Mouse (Mus musculus): ENCODE measurements around the gene Sept1. TPM values are rescaled to one million over a fixed set of nuclear protein-coding genes. Genes with fewer than 3 reads are reported as not detected.
A peak's percentile ranks its signal among the peaks of the same experiment; 100 is the strongest.
"Not testable (repeated sequence)": the region's sequence is repeated elsewhere in the genome, so short reads cannot be mapped to it uniquely, and the experiment has no call there.

The Sept1 gene
- polyA plus RNA-seq, 1 experiment, result 2.2 TPM

GRCm38 (mm10) chr7:127187351-127187750 is 45.6 kb downstream of the Sept1 start:
- Histone ChIP-seq H3K4me2 (ENCODE audit: low read depth) (no peak overlapping the region), H3ac (ENCODE audit: control insufficient read depth, insufficient read length) (no peak overlapping the region), H3K4me3 (no peak overlapping the region), H3K27me3 (ENCODE audit: control insufficient read depth, insufficient read depth, insufficient read length) (no peaks in the 10 kb centered on the region), H3K36me3 (ENCODE audit: control insufficient read depth, insufficient read depth) (peaks cover 7% of the 10 kb centered on the region), H3K79me2 (ENCODE audit: control insufficient read depth, insufficient read depth) (no peaks in the 10 kb centered on the region)
- TF ChIP-seq MYOD1 (IDR thresholded peaks at IDR 0.05; ENCODE audit: control insufficient read depth in 1 of 3, insufficient read length in 2 of 3, low read depth in 2 of 3) (no peak), MAX (IDR thresholded peaks at IDR 0.05; ENCODE audit: low read depth) (no peak), MYOG (IDR thresholded peaks at IDR 0.05; ENCODE audit: control insufficient read depth in 1 of 3, insufficient read depth in 1 of 3, insufficient read length in 2 of 3, low read depth in 2 of 3) (no peak), USF1 (IDR thresholded peaks at IDR 0.05; ENCODE audit: low read depth) (no peak), TCF12 (IDR thresholded peaks at IDR 0.05; ENCODE audit: insufficient read depth, poor library complexity, severe bottlenecking) (no peak), POLR2A (IDR thresholded peaks at IDR 0.05; ENCODE audit: insufficient read length, low read depth) (no peak), SRF (IDR thresholded peaks at IDR 0.05; ENCODE audit: control insufficient read depth, insufficient read length, low read depth) (no peak), CEBPB (IDR thresholded peaks at IDR 0.05; ENCODE audit: insufficient read depth, poor library complexity, severe bottlenecking) (no peak), REST (IDR thresholded peaks at IDR 0.05; ENCODE audit: insufficient read depth, insufficient read length) (no peak), POLR2AphosphoS2 (IDR thresholded peaks at IDR 0.05; ENCODE audit: insufficient read length, low read depth) (no peak), TCF3 (IDR thresholded peaks at IDR 0.05; ENCODE audit: insufficient read length, low read depth) (no peak), E2F4 (IDR thresholded peaks at IDR 0.05; ENCODE audit: insufficient read depth) (no peak)

- Histone ChIP-seq H3K27me3 (ENCODE audit: control insufficient read depth, insufficient read depth, insufficient read length) (no peaks in the 10 kb centered on the region), H3ac (ENCODE audit: control insufficient read depth, insufficient read length) (no peak overlapping the region), H3K36me3 (ENCODE audit: control insufficient read depth, insufficient read depth) (no peaks in the 10 kb centered on the region), H3K4me3 (no peak overlapping the region), H3K4me2 (ENCODE audit: low read depth) (no peak overlapping the region), H3K79me2 (ENCODE audit: control insufficient read depth, insufficient read depth) (no peaks in the 10 kb centered on the region)
- no peak for TF ChIP-seq E2F4 (IDR thresholded peaks at IDR 0.05; ENCODE audit: insufficient read depth)
- TF ChIP-seq TCF12 (IDR thresholded peaks at IDR 0.05; ENCODE audit: insufficient read depth, poor library complexity, severe bottlenecking), result no peak
- no peak for TF ChIP-seq USF1 (IDR thresholded peaks at IDR 0.05; ENCODE audit: low read depth)
- no peak for TF ChIP-seq CEBPB (IDR thresholded peaks at IDR 0.05; ENCODE audit: insufficient read depth, poor library complexity, severe bottlenecking)
These were observed 47.3 kb downstream of the Sept1 start for GRCm38 (mm10) chr7:127185601-127186000.

GRCm38 (mm10) chr7:127184720-127185119 is 48.2 kb downstream of the Sept1 start:
- Histone ChIP-seq H3K27me3 (ENCODE audit: control insufficient read depth, insufficient read depth, insufficient read length) (no peaks in the 10 kb centered on the region), H3K4me3 (no peak overlapping the region), H3K36me3 (ENCODE audit: control insufficient read depth, insufficient read depth) (no peaks in the 10 kb centered on the region), H3K79me2 (ENCODE audit: control insufficient read depth, insufficient read depth) (no peaks in the 10 kb centered on the region), H3ac (ENCODE audit: control insufficient read depth, insufficient read length) (no peak overlapping the region), H3K4me2 (ENCODE audit: low read depth) (no peak overlapping the region)
- no peak for TF ChIP-seq USF1 (IDR thresholded peaks at IDR 0.05; ENCODE audit: low read depth)
- 0 out of 2 replicates have a peak, but pooled peaks have one; percentile 11 for TF ChIP-seq CEBPB (IDR thresholded peaks at IDR 0.05; ENCODE audit: insufficient read depth, poor library complexity, severe bottlenecking)

GRCm38 (mm10) chr7:127183828-127184227 is 49.1 kb downstream of the Sept1 start:
- Histone ChIP-seq H3K36me3 (ENCODE audit: control insufficient read depth, insufficient read depth) (no peaks in the 10 kb centered on the region), H3K4me3 (no peak overlapping the region), H3K27me3 (ENCODE audit: control insufficient read depth, insufficient read depth, insufficient read length) (no peaks in the 10 kb centered on the region), H3K4me2 (ENCODE audit: low read depth) (no peak overlapping the region), H3ac (ENCODE audit: control insufficient read depth, insufficient read length) (no peak overlapping the region), H3K79me2 (ENCODE audit: control insufficient read depth, insufficient read depth) (no peaks in the 10 kb centered on the region)
- TF ChIP-seq USF1 (IDR thresholded peaks at IDR 0.05; ENCODE audit: low read depth) (no peak), POLR2A (IDR thresholded peaks at IDR 0.05; ENCODE audit: insufficient read length, low read depth) (no peak), MAX (IDR thresholded peaks at IDR 0.05; ENCODE audit: low read depth) (no peak), MYOD1 (IDR thresholded peaks at IDR 0.05; ENCODE audit: control insufficient read depth in 1 of 3, insufficient read length in 2 of 3, low read depth in 2 of 3) (no peak), TCF12 (IDR thresholded peaks at IDR 0.05; ENCODE audit: insufficient read depth, poor library complexity, severe bottlenecking) (no peak), TCF3 (IDR thresholded peaks at IDR 0.05; ENCODE audit: insufficient read length, low read depth) (no peak), E2F4 (IDR thresholded peaks at IDR 0.05; ENCODE audit: insufficient read depth) (no peak), CEBPB (IDR thresholded peaks at IDR 0.05; ENCODE audit: insufficient read depth, poor library complexity, severe bottlenecking) (no peak), MYOG (IDR thresholded peaks at IDR 0.05; ENCODE audit: control insufficient read depth in 1 of 3, insufficient read depth in 1 of 3, insufficient read length in 2 of 3, low read depth in 2 of 3) (no peak), SRF (IDR thresholded peaks at IDR 0.05; ENCODE audit: control insufficient read depth, insufficient read length, low read depth) (no peak), POLR2AphosphoS2 (IDR thresholded peaks at IDR 0.05; ENCODE audit: insufficient read length, low read depth) (no peak), REST (IDR thresholded peaks at IDR 0.05; ENCODE audit: insufficient read depth, insufficient read length) (no peak)

- Histone ChIP-seq H3K36me3 (ENCODE audit: control insufficient read depth, insufficient read depth) (no peaks in the 10 kb centered on the region), H3K27me3 (ENCODE audit: control insufficient read depth, insufficient read depth, insufficient read length) (no peaks in the 10 kb centered on the region), H3ac (ENCODE audit: control insufficient read depth, insufficient read length) (no peak overlapping the region), H3K4me2 (ENCODE audit: low read depth) (no peak overlapping the region), H3K79me2 (ENCODE audit: control insufficient read depth, insufficient read depth) (no peaks in the 10 kb centered on the region), H3K4me3 (no peak overlapping the region)
- TF ChIP-seq MYOD1 (IDR thresholded peaks at IDR 0.05; ENCODE audit: control insufficient read depth in 1 of 3, insufficient read length in 2 of 3, low read depth in 2 of 3), result no peak
- no peak for TF ChIP-seq CEBPB (IDR thresholded peaks at IDR 0.05; ENCODE audit: insufficient read depth, poor library complexity, severe bottlenecking)
- TF ChIP-seq SRF (IDR thresholded peaks at IDR 0.05; ENCODE audit: control insufficient read depth, insufficient read length, low read depth), result no peak
- TF ChIP-seq TCF12 (IDR thresholded peaks at IDR 0.05; ENCODE audit: insufficient read depth, poor library complexity, severe bottlenecking), result no peak
- no peak for TF ChIP-seq E2F4 (IDR thresholded peaks at IDR 0.05; ENCODE audit: insufficient read depth)
- no peak for TF ChIP-seq POLR2A (IDR thresholded peaks at IDR 0.05; ENCODE audit: insufficient read length, low read depth)
- no peak for TF ChIP-seq REST (IDR thresholded peaks at IDR 0.05; ENCODE audit: insufficient read depth, insufficient read length)
- TF ChIP-seq USF1 (IDR thresholded peaks at IDR 0.05; ENCODE audit: low read depth), result no peak
- TF ChIP-seq TCF3 (IDR thresholded peaks at IDR 0.05; ENCODE audit: insufficient read length, low read depth), result no peak
- TF ChIP-seq MAX (IDR thresholded peaks at IDR 0.05; ENCODE audit: low read depth), result no peak
- TF ChIP-seq POLR2AphosphoS2 (IDR thresholded peaks at IDR 0.05; ENCODE audit: insufficient read length, low read depth), result no peak
- TF ChIP-seq MYOG (IDR thresholded peaks at IDR 0.05; ENCODE audit: control insufficient read depth in 1 of 3, insufficient read depth in 1 of 3, insufficient read length in 2 of 3, low read depth in 2 of 3), result no peak
These were observed 49.6 kb downstream of the Sept1 start for GRCm38 (mm10) chr7:127183345-127183744.

GRCm38 (mm10) chr7:127181724-127182123 is 51.2 kb downstream of the Sept1 start:
- H3K4me3 ChIP-seq; H3K79me2 ChIP-seq (ENCODE audit: control insufficient read depth, insufficient read depth); H3K27me3 ChIP-seq (ENCODE audit: control insufficient read depth, insufficient read depth, insufficient read length); H3ac ChIP-seq (ENCODE audit: control insufficient read depth, insufficient read length); H3K36me3 ChIP-seq (ENCODE audit: control insufficient read depth, insufficient read depth): not testable (repeated sequence)
- peak overlapping the region; percentile 55 for H3K4me2 ChIP-seq (ENCODE audit: low read depth)

All from myocyte (in vitro differentiated cells).